Mouse (Mus musculus): ENCODE results near the gene Vcam1. TPM values are rescaled to one million over a fixed set of nuclear protein-coding genes. Genes with fewer than 3 reads are reported as not detected.
A peak's percentile ranks its signal among the peaks of the same experiment; 100 is the strongest.

Vcam1 gene
- polyA plus RNA-seq, 1 experiment from 2014 or later, result 36.9 TPM

DNA sequence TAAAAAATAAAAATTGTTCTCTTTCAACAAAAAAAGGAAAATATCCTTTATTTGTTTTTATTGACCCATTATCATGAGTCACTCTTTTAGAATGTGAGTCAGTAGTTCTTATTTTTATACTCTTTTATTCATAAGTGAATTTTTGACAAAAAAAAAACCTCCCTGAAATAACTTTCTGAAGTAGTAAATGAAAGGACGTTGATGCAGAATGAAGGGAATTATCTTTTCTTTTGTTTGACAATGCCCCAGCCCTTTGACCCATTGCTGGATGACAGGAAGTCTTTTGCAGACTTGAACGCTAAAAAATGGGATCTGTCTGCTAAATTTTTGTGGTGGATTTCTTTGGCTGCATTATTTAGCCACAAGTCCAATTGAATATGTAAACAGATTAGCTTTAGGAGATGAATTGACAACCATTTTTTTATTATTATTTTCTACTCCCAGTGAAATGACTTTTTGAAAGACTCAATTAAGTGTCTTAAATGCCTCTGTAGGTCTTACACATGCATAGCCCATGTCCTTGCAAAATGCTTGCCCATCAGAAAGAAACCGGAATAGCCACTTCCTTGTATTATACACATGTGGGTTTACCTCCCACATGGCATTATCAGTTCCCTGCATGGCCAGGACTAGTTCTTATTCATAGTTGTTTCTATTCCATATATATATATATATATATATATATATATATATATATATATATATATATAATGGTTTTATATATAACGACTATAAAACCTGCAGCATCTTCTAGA is 530 bp upstream of the Vcam1 start:
- Histone ChIP-seq H3K4me1 (replicated peaks; ENCODE audit: control insufficient read depth, insufficient read depth, low read length) (peaks cover 11% of the 10 kb centered on the region; the same call in 1 of the 2 replicates), H3K36me3 (replicated peaks; ENCODE audit: control insufficient read depth, insufficient read depth) (no peaks in the 10 kb centered on the region), H3K9ac (no peak overlapping the region), H3K27ac (no peak overlapping the region), H3K4me2 (replicated peaks) (no peak overlapping the region), H3K9me3 (ENCODE audit: control insufficient read depth, low read length) (no peaks in the 10 kb centered on the region), H3K27me3 (ENCODE audit: control insufficient read depth, insufficient read depth, low read length) (no peaks in the 10 kb centered on the region), H3K4me3 (replicated peaks; ENCODE audit: low read length) (no peak overlapping the region)
- DNase-seq (ENCODE audit: low spot score) (no peak), ATAC-seq (ENCODE audit: low FRiP score) (no peak)
- WGBS, result 41% methylated on average over 4 of the region's 4 CpGs

DNA sequence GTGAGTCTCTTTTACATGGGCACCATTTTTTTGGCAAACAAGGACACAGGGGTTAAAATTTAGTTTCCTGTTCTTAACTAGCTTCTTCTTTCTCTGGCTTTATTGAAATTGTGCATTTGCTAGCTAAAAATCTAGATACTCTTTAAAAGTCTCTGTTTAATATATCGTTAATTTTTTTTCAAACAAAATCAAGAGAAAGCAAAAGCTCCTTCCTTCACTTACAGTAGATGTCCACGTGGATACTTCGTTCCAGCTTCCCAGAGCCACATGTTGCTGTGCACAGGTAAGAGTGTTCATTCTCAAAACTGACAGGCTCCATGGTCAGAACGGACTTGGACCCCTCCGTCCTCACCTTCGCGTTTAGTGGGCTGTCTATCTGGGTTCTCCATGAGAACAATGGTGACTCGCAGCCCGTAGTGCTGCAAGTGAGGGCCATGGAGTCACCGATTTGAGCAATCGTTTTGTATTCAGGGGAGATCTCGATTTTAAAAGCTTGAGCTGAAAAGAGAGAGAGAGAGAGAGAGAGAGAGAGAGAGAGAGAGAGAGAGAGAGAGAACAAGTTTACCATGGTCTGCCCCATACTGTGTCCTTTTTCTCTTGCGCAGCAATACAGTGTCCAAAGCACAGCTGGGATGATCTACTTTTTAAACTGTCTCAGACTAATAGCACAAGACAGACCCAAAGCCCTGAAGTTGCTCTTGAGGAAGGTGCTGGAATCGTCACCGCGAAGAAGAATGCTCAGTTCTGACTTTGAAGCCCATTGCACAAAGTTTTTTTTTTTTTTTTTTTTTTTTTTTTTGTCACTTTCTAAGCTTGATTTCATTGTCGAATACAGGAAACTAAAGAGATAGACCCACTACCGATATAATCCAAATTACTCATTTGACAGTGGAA is 930 bp downstream of the Vcam1 start:
- 44% methylated on average over 18 of the region's 18 CpGs for whole genome bisulfite sequencing
- peak overlapping the region; percentile 35 for H3K9ac ChIP-seq

DNA sequence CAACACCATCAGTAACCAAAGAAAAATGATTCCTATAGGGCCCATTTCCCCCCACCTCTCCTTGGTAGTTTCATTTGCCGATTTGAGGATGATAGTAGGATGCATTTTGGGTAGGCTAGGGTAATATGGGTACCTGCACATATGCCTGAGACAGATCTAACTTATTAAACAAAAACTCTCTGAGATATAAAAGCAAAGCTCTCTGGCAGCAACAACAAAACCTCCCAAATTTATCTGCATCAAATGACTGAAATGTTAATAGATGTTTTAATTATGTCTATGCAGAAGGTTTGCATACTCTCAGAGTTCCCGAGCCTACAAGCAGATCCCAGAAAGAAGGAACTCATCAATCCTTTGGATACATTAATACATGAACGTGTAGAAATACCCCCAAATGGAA is 1.7 kb downstream of the Vcam1 start:
- Histone ChIP-seq H3K4me3 (replicated peaks; ENCODE audit: low read length) (peak overlapping the region; percentile 26), H3K9ac (peak overlapping the region; percentile 35), H3K4me2 (replicated peaks) (peak overlapping the region; percentile 48), H3K27ac (no peak overlapping the region), H3K9me3 (ENCODE audit: control insufficient read depth, low read length) (no peaks in the 10 kb centered on the region), H3K4me1 (replicated peaks; ENCODE audit: control insufficient read depth, insufficient read depth, low read length) (peaks cover 11% of the 10 kb centered on the region; the same call in 1 of the 2 replicates), H3K27me3 (ENCODE audit: control insufficient read depth, insufficient read depth, low read length) (no peaks in the 10 kb centered on the region), H3K36me3 (replicated peaks; ENCODE audit: control insufficient read depth, insufficient read depth) (no peaks in the 10 kb centered on the region)
- ATAC-seq (ENCODE audit: low FRiP score) (no peak), DNase-seq (ENCODE audit: low spot score) (no peak)
- 54% methylated on average over 3 of the region's 3 CpGs for WGBS

More for the DNA sequence above, 930 bp downstream of the Vcam1 start:
- no peaks in the 10 kb centered on the region for H3K36me3 ChIP-seq (replicated peaks; ENCODE audit: control insufficient read depth, insufficient read depth)
- peak overlapping the region; percentile 10; the same call in 1 of the 2 replicates for H3K27ac ChIP-seq
- peak overlapping the region; percentile 48 for H3K4me2 ChIP-seq (replicated peaks)
- ATAC-seq (ENCODE audit: low FRiP score) (no peak), DNase-seq (ENCODE audit: low spot score) (no peak)
- peaks cover 11% of the 10 kb centered on the region; the same call in 1 of the 2 replicates for H3K4me1 ChIP-seq (replicated peaks; ENCODE audit: control insufficient read depth, insufficient read depth, low read length)
- peak overlapping the region; percentile 26 for H3K4me3 ChIP-seq (replicated peaks; ENCODE audit: low read length)
- H3K27me3 ChIP-seq (ENCODE audit: control insufficient read depth, insufficient read depth, low read length), result no peaks in the 10 kb centered on the region
- H3K9me3 ChIP-seq (ENCODE audit: control insufficient read depth, low read length), result no peaks in the 10 kb centered on the region

DNA sequence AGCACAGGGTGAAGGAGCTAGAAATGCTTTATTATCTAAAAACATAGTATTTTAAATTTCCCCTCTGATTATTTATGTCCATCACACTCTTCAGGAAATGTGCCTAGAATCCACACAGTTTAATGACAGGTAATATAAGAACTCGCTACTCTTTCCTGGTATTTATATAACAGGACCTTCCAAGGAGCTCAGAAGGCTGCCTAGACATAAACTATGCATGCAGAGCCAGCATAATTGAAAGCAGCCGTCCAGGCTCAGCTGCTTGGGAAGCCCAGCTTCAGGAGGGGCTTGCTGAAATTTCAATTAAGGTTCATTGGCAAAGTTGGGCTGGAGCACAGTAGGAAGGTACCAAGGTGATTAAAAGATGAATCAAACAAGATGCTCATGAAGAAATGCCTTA is 2.2 kb downstream of the Vcam1 start:
- peak overlapping the region; percentile 42 for H3K4me2 ChIP-seq (replicated peaks)
- WGBS, result 29% methylated on average over 2 of the region's 2 CpGs
- H3K36me3 ChIP-seq (replicated peaks; ENCODE audit: control insufficient read depth, insufficient read depth), result no peaks in the 10 kb centered on the region
- H3K4me3 ChIP-seq (replicated peaks; ENCODE audit: low read length), result peak overlapping the region; percentile 19; the same call in 1 of the 2 replicates
- H3K27me3 ChIP-seq (ENCODE audit: control insufficient read depth, insufficient read depth, low read length), result no peaks in the 10 kb centered on the region
- H3K9me3 ChIP-seq (ENCODE audit: control insufficient read depth, low read length), result no peaks in the 10 kb centered on the region
- H3K9ac ChIP-seq, result peak overlapping the region; percentile 36; the same call in 1 of the 2 replicates
- H3K27ac ChIP-seq, result 0 out of 2 replicates have a peak overlapping the region, but pooled peaks have one; percentile 64
- peaks cover 11% of the 10 kb centered on the region; the same call in 1 of the 2 replicates for H3K4me1 ChIP-seq (replicated peaks; ENCODE audit: control insufficient read depth, insufficient read depth, low read length)
- no peak for DNase-seq (ENCODE audit: low spot score)
- ATAC-seq (ENCODE audit: low FRiP score), result no peak

DNA sequence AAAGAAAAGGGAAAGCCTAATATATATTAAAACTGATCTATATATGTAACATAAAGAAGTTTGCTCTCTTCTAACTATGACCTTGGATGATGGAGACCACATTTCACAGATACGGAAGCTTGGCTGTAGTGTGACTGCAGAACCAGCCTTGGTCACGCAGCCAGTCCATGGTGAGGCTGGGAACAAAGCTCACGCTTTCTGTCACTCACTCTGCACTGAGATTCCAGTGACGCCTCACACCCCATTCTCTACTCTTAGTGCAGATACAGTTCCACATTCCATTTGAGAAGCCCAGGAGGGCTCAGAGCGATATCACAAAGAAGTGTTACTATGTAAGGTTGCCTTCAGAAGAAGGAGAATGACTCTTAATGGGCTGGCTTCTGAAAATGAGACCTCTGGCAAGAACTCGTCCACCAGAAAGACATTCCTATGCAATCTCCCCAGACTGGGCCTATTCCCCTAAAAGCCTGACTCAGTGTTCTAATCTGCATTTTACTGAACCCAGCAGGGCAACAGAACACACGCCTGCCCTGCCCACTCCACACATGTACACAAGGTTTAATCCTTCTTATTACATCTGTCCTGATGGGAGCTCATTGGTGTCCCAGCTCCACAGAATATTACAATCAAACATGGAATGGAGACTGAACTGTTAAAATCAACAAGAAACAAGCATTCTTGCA is 2.8 kb downstream of the Vcam1 start:
- peak overlapping the region; percentile 36; the same call in 1 of the 2 replicates for H3K9ac ChIP-seq
- H3K4me1 ChIP-seq (replicated peaks; ENCODE audit: control insufficient read depth, insufficient read depth, low read length), result peaks cover 11% of the 10 kb centered on the region; the same call in 1 of the 2 replicates
- peak overlapping the region; percentile 19; the same call in 1 of the 2 replicates for H3K4me3 ChIP-seq (replicated peaks; ENCODE audit: low read length)
- no peaks in the 10 kb centered on the region for H3K27me3 ChIP-seq (ENCODE audit: control insufficient read depth, insufficient read depth, low read length)
- H3K27ac ChIP-seq, result peak overlapping the region; percentile 64
- ATAC-seq (ENCODE audit: low FRiP score), result peak; percentile 44; the same call in 1 of the 2 replicates
- H3K4me2 ChIP-seq (replicated peaks), result peak overlapping the region; percentile 42
- no peaks in the 10 kb centered on the region for H3K36me3 ChIP-seq (replicated peaks; ENCODE audit: control insufficient read depth, insufficient read depth)
- H3K9me3 ChIP-seq (ENCODE audit: control insufficient read depth, low read length), result no peaks in the 10 kb centered on the region
- WGBS, result 31% methylated on average over 7 of the region's 7 CpGs
- DNase-seq (ENCODE audit: low spot score), result no peak

DNA sequence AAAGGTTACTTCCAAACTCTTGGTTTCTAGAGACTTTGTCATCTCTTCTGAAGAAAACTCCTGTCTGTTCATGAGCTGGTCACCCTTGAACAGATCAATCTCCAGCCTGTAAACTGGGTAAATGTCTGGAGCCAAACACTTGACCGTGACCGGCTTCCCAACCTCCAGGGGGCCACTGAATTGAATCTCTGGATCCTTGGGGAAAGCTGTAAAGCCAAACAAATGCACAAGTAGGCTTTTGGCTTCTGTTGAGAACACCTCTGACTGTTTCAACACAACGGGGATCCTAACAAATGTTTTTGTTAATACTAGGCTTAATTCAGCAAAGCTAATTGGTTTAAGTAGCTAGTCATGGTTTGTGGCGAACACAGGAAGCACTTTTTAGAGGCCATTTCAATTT is 3.4 kb downstream of the Vcam1 start:
- DNase-seq (ENCODE audit: low spot score) (no peak), ATAC-seq (ENCODE audit: low FRiP score) (no peak)
- no peaks in the 10 kb centered on the region for H3K9me3 ChIP-seq (ENCODE audit: control insufficient read depth, low read length)
- H3K27me3 ChIP-seq (ENCODE audit: control insufficient read depth, insufficient read depth, low read length), result no peaks in the 10 kb centered on the region
- 14% methylated on average over 4 of the region's 4 CpGs for WGBS
- H3K4me3 ChIP-seq (replicated peaks; ENCODE audit: low read length), result peak overlapping the region; percentile 19; the same call in 1 of the 2 replicates
- no peaks in the 10 kb centered on the region for H3K36me3 ChIP-seq (replicated peaks; ENCODE audit: control insufficient read depth, insufficient read depth)
- H3K4me1 ChIP-seq (replicated peaks; ENCODE audit: control insufficient read depth, insufficient read depth, low read length), result peaks cover 11% of the 10 kb centered on the region; the same call in 1 of the 2 replicates
- H3K27ac ChIP-seq, result peak overlapping the region; percentile 26; the same call in 1 of the 2 replicates
- no peak overlapping the region for H3K9ac ChIP-seq
- H3K4me2 ChIP-seq (replicated peaks), result peak overlapping the region; percentile 42

DNA sequence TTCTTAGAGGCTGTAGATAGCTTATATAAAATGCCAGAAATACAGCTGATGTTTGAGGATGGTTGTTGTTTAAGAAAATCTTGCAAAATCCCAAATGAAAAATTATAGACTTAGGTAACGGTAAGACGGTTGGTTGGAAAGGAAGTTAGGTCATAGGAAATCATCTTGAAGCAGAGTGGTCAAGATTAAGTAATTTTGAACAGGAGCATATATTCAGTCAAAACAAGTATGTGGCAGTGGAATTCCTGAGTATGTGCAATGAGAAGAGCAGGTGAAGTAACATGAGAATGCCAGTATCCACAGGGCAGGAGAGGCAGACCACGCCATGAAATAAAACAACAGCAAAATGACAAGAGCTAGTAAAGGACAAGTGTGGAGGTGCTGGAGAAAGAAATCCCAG is 5.7 kb downstream of the Vcam1 start:
- no peaks in the 10 kb centered on the region for H3K36me3 ChIP-seq (replicated peaks; ENCODE audit: control insufficient read depth, insufficient read depth)
- no peaks in the 10 kb centered on the region for H3K27me3 ChIP-seq (ENCODE audit: control insufficient read depth, insufficient read depth, low read length)
- no peak overlapping the region for H3K27ac ChIP-seq
- no peak overlapping the region for H3K9ac ChIP-seq
- no peaks in the 10 kb centered on the region for H3K9me3 ChIP-seq (ENCODE audit: control insufficient read depth, low read length)
- no peak for DNase-seq (ENCODE audit: low spot score)
- no peak overlapping the region for H3K4me3 ChIP-seq (replicated peaks; ENCODE audit: low read length)
- ATAC-seq (ENCODE audit: low FRiP score), result no peak
- no peak overlapping the region for H3K4me2 ChIP-seq (replicated peaks)
- H3K4me1 ChIP-seq (replicated peaks; ENCODE audit: control insufficient read depth, insufficient read depth, low read length), result peaks cover 11% of the 10 kb centered on the region; the same call in 1 of the 2 replicates
- WGBS, result over 99% methylated on average over 3 of the region's 3 CpGs

DNA sequence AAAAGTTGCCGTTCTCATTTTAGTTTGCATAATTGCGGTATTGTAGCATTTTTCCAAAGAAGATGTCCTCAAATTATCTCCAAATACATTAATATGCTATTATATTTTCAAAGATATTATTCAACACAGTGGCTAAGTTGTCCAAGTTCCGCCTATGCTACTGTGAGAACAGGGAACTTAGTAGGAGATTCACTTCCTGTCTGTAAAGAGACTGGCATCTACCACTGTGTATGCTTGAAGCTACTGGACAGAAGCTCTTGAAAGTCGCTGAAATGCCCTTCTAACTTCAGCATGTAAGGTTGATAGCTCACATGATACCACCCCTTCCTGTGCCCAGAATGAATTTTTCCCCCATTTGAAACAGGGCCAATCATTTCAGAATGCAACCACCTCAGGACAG is 6.8 kb downstream of the Vcam1 start:
- 95% methylated on average over 4 of the region's 4 CpGs for WGBS
- no peaks in the 10 kb centered on the region for H3K27me3 ChIP-seq (ENCODE audit: control insufficient read depth, insufficient read depth, low read length)
- no peaks in the 10 kb centered on the region for H3K9me3 ChIP-seq (ENCODE audit: control insufficient read depth, low read length)
- H3K9ac ChIP-seq, result no peak overlapping the region
- no peak overlapping the region for H3K4me2 ChIP-seq (replicated peaks)
- no peak overlapping the region for H3K27ac ChIP-seq
- no peak for DNase-seq (ENCODE audit: low spot score)
- H3K4me3 ChIP-seq (replicated peaks; ENCODE audit: low read length), result no peak overlapping the region
- no peaks in the 10 kb centered on the region for H3K36me3 ChIP-seq (replicated peaks; ENCODE audit: control insufficient read depth, insufficient read depth)
- no peak for ATAC-seq (ENCODE audit: low FRiP score)
- peaks cover 11% of the 10 kb centered on the region; the same call in 1 of the 2 replicates for H3K4me1 ChIP-seq (replicated peaks; ENCODE audit: control insufficient read depth, insufficient read depth, low read length)

All from hindbrain, embryonic 14.5 days (tissue).